Mouse (Mus musculus) MEL (cell line): ENCODE data around the gene Dnah5. TPM values are rescaled to one million over a fixed set of nuclear protein-coding genes. Genes with fewer than 3 reads are reported as not detected.

Experiments used
- DNase-seq: peaks from one replicate; pipeline ENCODE4 v3.0.0; 2011; ENCODE audit warnings: low read depth, low spot score
- H3K27ac ChIP-seq: 2 replicates; pipeline ENCODE4 v1.5.1; 2012; ENCODE audit warnings: low read depth, mild to moderate bottlenecking, control low read depth, low read length, moderate library complexity; ENCODE audit not compliant: control insufficient read depth
- H3K27me3 ChIP-seq, 2 experiments: fragments of 150-350 bp in 1 of 2; sonication (generic) in 1 of 2; 2 replicates each; pipeline ENCODE4 v1.6.1; 2012; ENCODE audit warnings: low read length in 2 of 2, mild to moderate bottlenecking in 2 of 2, improper control_type of control experiment in 1 of 2, moderate library complexity in 1 of 2; ENCODE audit not compliant: insufficient read depth in 2 of 2, control insufficient read depth in 1 of 2
- H3K36me3 ChIP-seq, 2 experiments: 2 replicates each; pipeline ENCODE4 v1.6.1; 2012 to 2014; ENCODE audit warnings: low read length in 2 of 2, improper control_type of control experiment in 1 of 2, inconsistent platforms in 1 of 2, mild to moderate bottlenecking in 1 of 2; ENCODE audit not compliant: insufficient read depth in 2 of 2, control insufficient read depth in 1 of 2
- H3K4me1 ChIP-seq, 2 experiments: fragments of 150-350 bp in 1 of 2; sonication (generic) in 1 of 2; 2 replicates each; pipeline ENCODE4 v1.6.1; 2012; ENCODE audit warnings: low read length in 2 of 2, improper control_type of control experiment in 1 of 2, mild to moderate bottlenecking in 1 of 2; ENCODE audit not compliant: insufficient read depth in 2 of 2, control insufficient read depth in 1 of 2
- H3K4me3 ChIP-seq, 2 experiments: fragments of 150-350 bp in 1 of 2; sonication (generic) in 1 of 2; 2 replicates each; pipeline ENCODE4 v1.5.1; 2012; ENCODE audit warnings: low read depth in 2 of 2, low read length in 2 of 2, mild to moderate bottlenecking in 2 of 2, moderate library complexity in 2 of 2, control low read depth in 1 of 2, improper control_type of control experiment in 1 of 2; ENCODE audit not compliant: control insufficient read depth in 1 of 2, insufficient read depth in 1 of 2
- H3K79me2 ChIP-seq: 2 replicates; pipeline ENCODE4 v1.6.1; 2012; ENCODE audit warnings: mild to moderate bottlenecking, low read length, moderate library complexity; ENCODE audit not compliant: control insufficient read depth, poor library complexity, insufficient read depth
- H3K9ac ChIP-seq: 2 replicates; pipeline ENCODE4 v1.6.1; 2012; ENCODE audit warnings: low read depth, mild to moderate bottlenecking, control low read depth, low read length, moderate library complexity; ENCODE audit not compliant: control insufficient read depth, poor library complexity, severe bottlenecking
- H3K9me3 ChIP-seq: fragments of 150-350 bp; sonication (generic); replicated peaks from 2 replicates; pipeline ENCODE4 v1.6.1; 2012; ENCODE audit warnings: mild to moderate bottlenecking, low read length, improper control_type of control experiment, moderate library complexity; ENCODE audit not compliant: insufficient read depth
- CHD2 ChIP-seq: IDR thresholded peaks from 2 replicates; pipeline ENCODE4 v1.6.1; 2011; ENCODE audit warnings: low read length, improper control_type of control experiment
- CTCF ChIP-seq, 3 experiments: IDR thresholded peaks in 2 of 3; conservative IDR thresholded peaks in 1 of 3; 2 replicates each; pipeline ENCODE4 v1.5.1; 2011 to 2012; ENCODE audit warnings: low read length in 3 of 3, low read depth in 2 of 3, mild to moderate bottlenecking in 2 of 3, improper control_type of control experiment in 1 of 3, inconsistent platforms in 1 of 3, mixed read lengths in 1 of 3, moderate library complexity in 1 of 3; ENCODE audit not compliant: control insufficient read depth in 1 of 3, insufficient read depth in 1 of 3, poor library complexity in 1 of 3, severe bottlenecking in 1 of 3
- E2F4 ChIP-seq: IDR thresholded peaks from 2 replicates; pipeline ENCODE4 v1.6.1; 2011; ENCODE audit warnings: low read depth, low read length, improper control_type of control experiment, borderline replicate concordance
- EP300 ChIP-seq, 2 experiments: IDR thresholded peaks; 2 replicates each; pipeline ENCODE4 v1.6.1; 2011; ENCODE audit warnings: improper control_type of control experiment in 2 of 2, low read length in 2 of 2, low read depth in 1 of 2, mild to moderate bottlenecking in 1 of 2
- GABPA ChIP-seq: IDR thresholded peaks from 2 replicates; pipeline ENCODE4 v1.6.1; 2012; ENCODE audit warnings: low read depth, mild to moderate bottlenecking, inconsistent platforms, low read length, improper control_type of control experiment, moderate library complexity
- GATA1 ChIP-seq: IDR thresholded peaks from 2 replicates; pipeline ENCODE4 v1.6.1; 2011; ENCODE audit warnings: low read depth, low read length, improper control_type of control experiment
- HCFC1 ChIP-seq: IDR thresholded peaks from 2 replicates; pipeline ENCODE4 v1.6.1; 2012; ENCODE audit warnings: low read depth, mild to moderate bottlenecking, inconsistent platforms, low read length, improper control_type of control experiment, moderate library complexity
- MAFK ChIP-seq: IDR thresholded peaks from 2 replicates; pipeline ENCODE4 v1.6.1; 2011; ENCODE audit warnings: low read depth, mild to moderate bottlenecking, low read length, improper control_type of control experiment, borderline replicate concordance
- MAZ ChIP-seq: IDR thresholded peaks from 2 replicates; pipeline ENCODE4 v1.6.1; 2012; ENCODE audit warnings: low read depth, mild to moderate bottlenecking, inconsistent platforms, low read length, improper control_type of control experiment
- MXI1 ChIP-seq: IDR thresholded peaks from 2 replicates; pipeline ENCODE4 v1.6.1; 2011; ENCODE audit warnings: mild to moderate bottlenecking, low read depth, low read length, improper control_type of control experiment
- MYB ChIP-seq: IDR thresholded peaks from 2 replicates; pipeline ENCODE4 v1.6.1; 2011; ENCODE audit warnings: mild to moderate bottlenecking, low read depth, low read length, improper control_type of control experiment
- NELFE ChIP-seq: IDR thresholded peaks from 2 replicates; pipeline ENCODE4 v1.6.1; 2011; ENCODE audit warnings: low read depth, low read length, improper control_type of control experiment
- POLR2AphosphoS5 ChIP-seq: IDR thresholded peaks from 2 replicates; pipeline ENCODE4 v1.6.1; 2012; ENCODE audit warnings: low read depth, borderline replicate concordance, mild to moderate bottlenecking, inconsistent platforms, low read length, moderate library complexity, mixed read lengths
- RAD21 ChIP-seq: IDR thresholded peaks from 2 replicates; pipeline ENCODE4 v1.6.1; 2011; ENCODE audit warnings: mild to moderate bottlenecking, low read depth, low read length, improper control_type of control experiment
- SMC3 ChIP-seq: IDR thresholded peaks from 2 replicates; pipeline ENCODE4 v1.6.1; 2011; ENCODE audit warnings: low read depth, low read length, improper control_type of control experiment
- TAL1 ChIP-seq: IDR thresholded peaks from 2 replicates; pipeline ENCODE4 v1.6.1; 2012; ENCODE audit warnings: mild to moderate bottlenecking, inconsistent platforms, low read length, moderate library complexity, mixed read lengths
- TBP ChIP-seq: IDR thresholded peaks from 2 replicates; pipeline ENCODE4 v1.8.0; 2011; ENCODE audit warnings: low read depth, low read length, improper control_type of control experiment
- TCF12 ChIP-seq: IDR thresholded peaks from 2 replicates; pipeline ENCODE4 v1.6.1; 2014; ENCODE audit warnings: low read depth, mild to moderate bottlenecking, inconsistent platforms, low read length, improper control_type of control experiment, moderate library complexity
- UBTF ChIP-seq: IDR thresholded peaks from 2 replicates; pipeline ENCODE4 v1.6.1; 2012; ENCODE audit warnings: low read depth, mild to moderate bottlenecking, inconsistent platforms, low read length, improper control_type of control experiment, moderate library complexity, borderline replicate concordance; ENCODE audit not compliant: insufficient read depth
- USF1 ChIP-seq: IDR thresholded peaks from 2 replicates; pipeline ENCODE4 v1.6.1; 2014; ENCODE audit warnings: low read depth, mild to moderate bottlenecking, inconsistent platforms, low read length, improper control_type of control experiment, moderate library complexity
- ZC3H11A ChIP-seq: IDR thresholded peaks from 2 replicates; pipeline ENCODE4 v1.6.1; 2012; ENCODE audit warnings: low read depth, mild to moderate bottlenecking, inconsistent platforms, low read length, improper control_type of control experiment
- ZMIZ1 ChIP-seq: IDR thresholded peaks from 2 replicates; pipeline ENCODE4 v1.6.1; 2012; ENCODE audit warnings: low read depth, mild to moderate bottlenecking, inconsistent platforms, low read length, improper control_type of control experiment, moderate library complexity
- polyA plus RNA-seq, 2 experiments: library from polyadenylated mRNA; stranded (reverse) in 1 of 2; unstranded in 1 of 2; fragments of >175 nt in 1 of 2; fragments of >200 nt in 1 of 2; gene quantifications; 2 replicates each; pipeline versions ENCODE4 v1.2.1 to v1.2.4; 2012; ENCODE audit warnings: low replicate concordance in 2 of 2, low read depth in 1 of 2; ENCODE audit not compliant: insufficient read length in 2 of 2, insufficient read depth in 1 of 2, missing spikeins in 1 of 2
- total RNA-seq: library from RNA; depleted of rRNA; stranded (reverse); fragments of 300-350 nt; gene quantifications from 2 replicates; pipeline ENCODE4 v1.2.3, GENCODE M21; 2012

Dnah5 gene
- total and polyA plus RNA-seq, 3 experiments: not detected

GRCm38 (mm10) chr15:28187472-28188360 is 15.8 kb upstream of the Dnah5 start:
- no peak overlapping the region for H3K4me3 ChIP-seq
- no peaks in the 10 kb centered on the region for H3K27me3 ChIP-seq
- DNase-seq: peak; percentile 16
- no peaks in the 10 kb centered on the region for H3K79me2 ChIP-seq
- no peak overlapping the region for H3K9ac ChIP-seq
- H3K27ac ChIP-seq: no peak overlapping the region
- peak; percentile 67 for TF ChIP-seq RAD21
- TF ChIP-seq SMC3: peak; percentile 46
- no peak for TF ChIP-seq POLR2AphosphoS5
- TF ChIP-seq CTCF (IDR thresholded peaks at IDR 0.05 in 2 of 3, conservative IDR thresholded peaks at IDR 0.05 in 1 of 3; ENCODE audit: control insufficient read depth in 1 of 3, insufficient read depth in 1 of 3, low read depth in 2 of 3, low read length in 3 of 3, poor library complexity in 1 of 3, severe bottlenecking in 1 of 3): peak; percentile 57 to 85 (median 57)
- H3K36me3 ChIP-seq: no peaks in the 10 kb centered on the region
- H3K9me3 ChIP-seq: no peaks in the 10 kb centered on the region; the same call in 1 of the 2 replicates
- H3K4me1 ChIP-seq: no peaks in the 10 kb centered on the region

GRCm38 (mm10) chr15:28188361-28189011 is 15.1 kb upstream of the Dnah5 start:
- no peak for TF ChIP-seq TCF12
- no peak for TF ChIP-seq GATA1
- TF ChIP-seq MYB: no peak
- TF ChIP-seq TAL1: no peak
- TF ChIP-seq ZMIZ1: no peak
- no peak for TF ChIP-seq HCFC1
- no peak for TF ChIP-seq MAFK
- no peak for TF ChIP-seq UBTF
- Histone ChIP-seq H3K79me2 (no peaks in the 10 kb centered on the region), H3K36me3 (no peaks in the 10 kb centered on the region), H3K4me3 (no peak overlapping the region), H3K27ac (no peak overlapping the region), H3K9me3 (no peaks in the 10 kb centered on the region; the same call in 1 of the 2 replicates), H3K4me1 (no peaks in the 10 kb centered on the region), H3K9ac (no peak overlapping the region), H3K27me3 (no peaks in the 10 kb centered on the region)
- DNase-seq: no peak

GRCm38 (mm10) chr15:28189668-28190067 is 13.9 kb upstream of the Dnah5 start:
- Histone ChIP-seq H3K79me2 (no peaks in the 10 kb centered on the region), H3K27me3 (no peaks in the 10 kb centered on the region), H3K4me3 (no peak overlapping the region), H3K9ac (no peak overlapping the region), H3K9me3 (no peaks in the 10 kb centered on the region), H3K36me3 (no peaks in the 10 kb centered on the region), H3K4me1 (no peaks in the 10 kb centered on the region), H3K27ac (no peak overlapping the region)
- no peak for DNase-seq
- TF ChIP-seq MXI1 (no peak), MAFK (no peak), UBTF (no peak), TAL1 (no peak), NELFE (no peak), CTCF (IDR thresholded peaks at IDR 0.05 in 2 of 3, conservative IDR thresholded peaks at IDR 0.05 in 1 of 3; ENCODE audit: control insufficient read depth in 1 of 3, insufficient read depth in 1 of 3, low read depth in 2 of 3, low read length in 3 of 3, poor library complexity in 1 of 3, severe bottlenecking in 1 of 3) (no peak), ZC3H11A (no peak), RAD21 (no peak), CHD2 (no peak), TBP (no peak), MYB (no peak), E2F4 (no peak), MAZ (no peak), USF1 (no peak), GABPA (no peak), EP300 (IDR thresholded peaks at IDR 0.05; ENCODE audit: low read depth in 1 of 2, low read length in 2 of 2) (no peak), SMC3 (no peak)
